Mouse (Mus musculus): ENCODE results near the gene Casq1. TPM values are rescaled to one million over a fixed set of nuclear protein-coding genes. Genes with fewer than 3 reads are reported as not detected.
A peak's percentile ranks its signal among the peaks of the same experiment; 100 is the strongest.

Casq1 gene
- total and polyA plus RNA-seq, 2 experiments from 2014 or later: 0.99 to 1.3 TPM

DNA sequence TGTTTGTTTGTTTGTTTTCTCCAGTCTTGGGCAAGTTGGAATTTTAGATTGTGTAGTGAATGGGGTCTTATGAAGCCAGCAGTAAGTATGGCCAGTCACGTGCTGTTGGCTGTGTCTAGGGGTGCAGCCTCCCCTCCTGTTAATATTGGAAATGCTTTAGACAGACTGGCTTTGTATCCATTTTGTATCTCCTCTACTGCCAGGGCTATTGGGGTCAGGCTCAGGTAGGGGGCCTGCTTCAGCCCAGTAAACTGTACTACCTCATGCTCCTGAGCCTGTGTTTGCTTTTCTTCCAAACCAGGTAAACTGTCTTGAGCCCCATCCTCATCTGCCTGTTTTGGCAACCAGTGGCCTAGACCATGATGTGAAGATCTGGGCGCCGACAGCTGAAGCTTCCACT lies 27.5 kb downstream of the Casq1 start:
- TF ChIP-seq CTCF (IDR thresholded peaks at IDR 0.05): no peak
- Histone ChIP-seq H3K4me1 (ENCODE audit: insufficient read depth, low read length) (no peaks in the 10 kb centered on the region), H3K9me3 (ENCODE audit: low read length) (no peaks in the 10 kb centered on the region), H3K27me3 (ENCODE audit: insufficient read depth, low read length) (no peaks in the 10 kb centered on the region), H3K36me3 (ENCODE audit: insufficient read depth, low read length) (peaks cover 50% of the 10 kb centered on the region), H3K9ac (replicated peaks; ENCODE audit: low read length, poor library complexity, severe bottlenecking) (no peak overlapping the region), H3K27ac (ENCODE audit: low read depth, low read length) (no peak overlapping the region), H3K4me3 (ENCODE audit: low read depth, low read length) (no peak overlapping the region), H3K4me2 (ENCODE audit: low read depth, low read length, poor library complexity, severe bottlenecking) (no peak overlapping the region)
- ATAC-seq (ENCODE audit: low FRiP score) (no peak), DNase-seq (ENCODE audit: low spot score) (no peak)
- 96% methylated on average over 3 of the region's 3 CpGs for WGBS

GRCm38 (mm10) chr1:172191578-172191977 lies 28.1 kb downstream of the Casq1 start:
- no peaks in the 10 kb centered on the region for H3K27me3 ChIP-seq (ENCODE audit: insufficient read depth, low read length)
- TF ChIP-seq CTCF (IDR thresholded peaks at IDR 0.05): peak; percentile 43
- no peak for DNase-seq (ENCODE audit: low spot score)
- no peak overlapping the region for H3K4me3 ChIP-seq (ENCODE audit: low read depth, low read length)
- H3K27ac ChIP-seq (ENCODE audit: low read depth, low read length): 0 out of 2 replicates have a peak overlapping the region, but pooled peaks have one; percentile 12
- peaks cover 50% of the 10 kb centered on the region for H3K36me3 ChIP-seq (ENCODE audit: insufficient read depth, low read length)
- no peak for ATAC-seq (ENCODE audit: low FRiP score)
- H3K9me3 ChIP-seq (ENCODE audit: low read length): no peaks in the 10 kb centered on the region
- H3K4me1 ChIP-seq (ENCODE audit: insufficient read depth, low read length): no peaks in the 10 kb centered on the region
- H3K9ac ChIP-seq (replicated peaks; ENCODE audit: low read length, poor library complexity, severe bottlenecking): 0 out of 2 replicates have a peak overlapping the region, but pooled peaks have one; percentile 4
- WGBS: 85% methylated on average over 2 of the region's 2 CpGs
- H3K4me2 ChIP-seq (ENCODE audit: low read depth, low read length, poor library complexity, severe bottlenecking): no peak overlapping the region

- Histone ChIP-seq H3K4me1 (ENCODE audit: insufficient read depth, low read length) (no peaks in the 10 kb centered on the region), H3K27me3 (ENCODE audit: insufficient read depth, low read length) (no peaks in the 10 kb centered on the region), H3K9ac (replicated peaks; ENCODE audit: low read length, poor library complexity, severe bottlenecking) (no peak overlapping the region), H3K9me3 (ENCODE audit: low read length) (no peaks in the 10 kb centered on the region), H3K4me2 (ENCODE audit: low read depth, low read length, poor library complexity, severe bottlenecking) (no peak overlapping the region), H3K4me3 (ENCODE audit: low read depth, low read length) (no peak overlapping the region), H3K36me3 (ENCODE audit: insufficient read depth, low read length) (peaks cover 34% of the 10 kb centered on the region), H3K27ac (ENCODE audit: low read depth, low read length) (no peak overlapping the region)
- DNase-seq (ENCODE audit: low spot score) (no peak), ATAC-seq (ENCODE audit: low FRiP score) (no peak)
- TF ChIP-seq CTCF (IDR thresholded peaks at IDR 0.05): peak; percentile 65
- 55% methylated on average over 4 of the region's 4 CpGs for WGBS
Observed at GRCm38 (mm10) chr1:172188891-172189290, 30.8 kb downstream of the Casq1 start.

DNA sequence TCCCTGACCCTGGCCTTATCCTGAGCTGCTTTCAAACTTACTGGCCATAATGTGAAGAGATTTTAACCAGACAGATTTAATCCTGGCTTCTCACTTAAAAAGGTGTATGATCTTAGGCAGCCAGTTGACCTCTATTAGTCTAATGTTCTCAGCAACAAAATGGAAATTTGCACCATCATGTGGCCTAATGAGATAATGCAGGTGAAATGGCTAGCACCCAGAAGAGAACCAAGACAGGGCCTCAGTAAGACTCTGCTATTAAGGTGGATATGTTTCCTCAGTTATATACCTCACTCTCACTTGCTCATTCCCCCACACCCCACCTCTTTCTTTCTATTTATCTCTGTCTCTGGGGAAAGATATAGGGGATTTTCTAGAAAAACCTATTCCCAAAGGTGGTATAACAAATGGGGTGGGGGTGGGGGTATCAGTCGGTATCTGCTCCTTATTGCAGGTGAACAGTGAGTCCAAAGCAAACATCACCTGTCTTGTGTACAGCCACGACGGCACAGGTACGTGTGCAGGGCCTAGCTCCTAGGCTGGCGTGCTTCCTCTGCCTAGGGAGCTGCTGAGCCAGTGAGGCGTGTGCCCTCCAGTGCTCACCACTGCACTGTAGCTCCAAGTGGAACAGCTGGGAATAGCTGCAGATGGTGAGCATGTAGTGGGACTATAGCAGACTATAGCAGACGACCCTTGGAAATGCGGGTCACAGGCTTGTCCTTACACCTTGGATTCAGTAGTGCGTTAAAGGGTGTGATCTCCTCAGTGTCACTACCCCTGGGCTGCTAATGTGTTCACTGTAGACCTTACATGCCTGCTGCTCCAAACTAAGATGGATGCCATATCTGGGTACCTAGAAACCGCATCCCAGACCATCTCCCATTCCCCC lies 33.0 kb downstream of the Casq1 start:
- Histone ChIP-seq H3K9me3 (ENCODE audit: low read length) (no peaks in the 10 kb centered on the region), H3K4me1 (ENCODE audit: insufficient read depth, low read length) (no peaks in the 10 kb centered on the region), H3K27me3 (ENCODE audit: insufficient read depth, low read length) (no peaks in the 10 kb centered on the region), H3K4me2 (ENCODE audit: low read depth, low read length, poor library complexity, severe bottlenecking) (no peak overlapping the region), H3K36me3 (ENCODE audit: insufficient read depth, low read length) (peaks cover 24% of the 10 kb centered on the region), H3K9ac (replicated peaks; ENCODE audit: low read length, poor library complexity, severe bottlenecking) (no peak overlapping the region), H3K27ac (ENCODE audit: low read depth, low read length) (no peak overlapping the region; the same call in 1 of the 2 replicates), H3K4me3 (ENCODE audit: low read depth, low read length) (no peak overlapping the region)
- peak; percentile 45; the same call in 1 of the 2 replicates for ATAC-seq (ENCODE audit: low FRiP score)
- TF ChIP-seq CTCF (IDR thresholded peaks at IDR 0.05): peak; percentile 59
- 91% methylated on average over 10 of the region's 10 CpGs for WGBS
- peak; percentile 40 for DNase-seq (ENCODE audit: low spot score)

- TF ChIP-seq CTCF (IDR thresholded peaks at IDR 0.05): no peak
- ATAC-seq (ENCODE audit: low FRiP score): no peak
- no peak overlapping the region for H3K9ac ChIP-seq (replicated peaks; ENCODE audit: low read length, poor library complexity, severe bottlenecking)
Observed at GRCm38 (mm10) chr1:172183915-172184314, 35.8 kb downstream of the Casq1 start.

GRCm38 (mm10) chr1:172183056-172183455 lies 36.6 kb downstream of the Casq1 start:
- TF ChIP-seq CTCF (IDR thresholded peaks at IDR 0.05): no peak
- no peak overlapping the region for H3K4me2 ChIP-seq (ENCODE audit: low read depth, low read length, poor library complexity, severe bottlenecking)
- no peaks in the 10 kb centered on the region for H3K9me3 ChIP-seq (ENCODE audit: low read length)
- DNase-seq (ENCODE audit: low spot score) (no peak), ATAC-seq (ENCODE audit: low FRiP score) (no peak)
- H3K27me3 ChIP-seq (ENCODE audit: insufficient read depth, low read length): no peaks in the 10 kb centered on the region
- H3K4me1 ChIP-seq (ENCODE audit: insufficient read depth, low read length): no peaks in the 10 kb centered on the region
- WGBS: 97% methylated on average over 6 of the region's 6 CpGs
- H3K27ac ChIP-seq (ENCODE audit: low read depth, low read length): no peak overlapping the region
- no peak overlapping the region for H3K9ac ChIP-seq (replicated peaks; ENCODE audit: low read length, poor library complexity, severe bottlenecking)
- H3K4me3 ChIP-seq (ENCODE audit: low read depth, low read length): no peak overlapping the region
- H3K36me3 ChIP-seq (ENCODE audit: insufficient read depth, low read length): peaks cover 27% of the 10 kb centered on the region

More at GRCm38 (mm10) chr1:172183915-172184314, 35.8 kb downstream of the Casq1 start:
- Histone ChIP-seq H3K27ac (ENCODE audit: low read depth, low read length) (no peak overlapping the region), H3K9me3 (ENCODE audit: low read length) (no peaks in the 10 kb centered on the region), H3K36me3 (ENCODE audit: insufficient read depth, low read length) (peaks cover 28% of the 10 kb centered on the region), H3K4me1 (ENCODE audit: insufficient read depth, low read length) (no peaks in the 10 kb centered on the region), H3K4me3 (ENCODE audit: low read depth, low read length) (no peak overlapping the region), H3K4me2 (ENCODE audit: low read depth, low read length, poor library complexity, severe bottlenecking) (no peak overlapping the region), H3K27me3 (ENCODE audit: insufficient read depth, low read length) (no peaks in the 10 kb centered on the region)
- no peak for DNase-seq (ENCODE audit: low spot score)
